Mouse (Mus musculus): ENCODE results near the gene Ccdc18. TPM values are rescaled to one million over a fixed set of nuclear protein-coding genes. Genes with fewer than 3 reads are reported as not detected.
A peak's percentile ranks its signal among the peaks of the same experiment; 100 is the strongest.
"Not testable (repeated sequence)": the region's sequence is repeated elsewhere in the genome, so short reads cannot be mapped to it uniquely, and the experiment has no call there.

Ccdc18 gene
- total and polyA plus RNA-seq, 3 experiments = 0.62 to 1.5 TPM; not detected in 1

GRCm38 (mm10) chr5:108262722-108263121 is 130.0 kb downstream of the Ccdc18 start:
- no peak for DNase-seq

- DNase-seq = not testable (repeated sequence)
These were observed 131.1 kb downstream of the Ccdc18 start for GRCm38 (mm10) chr5:108263785-108264184.

- DNase-seq = no peak
These were observed 134.3 kb downstream of the Ccdc18 start for GRCm38 (mm10) chr5:108266990-108267389.

DNA sequence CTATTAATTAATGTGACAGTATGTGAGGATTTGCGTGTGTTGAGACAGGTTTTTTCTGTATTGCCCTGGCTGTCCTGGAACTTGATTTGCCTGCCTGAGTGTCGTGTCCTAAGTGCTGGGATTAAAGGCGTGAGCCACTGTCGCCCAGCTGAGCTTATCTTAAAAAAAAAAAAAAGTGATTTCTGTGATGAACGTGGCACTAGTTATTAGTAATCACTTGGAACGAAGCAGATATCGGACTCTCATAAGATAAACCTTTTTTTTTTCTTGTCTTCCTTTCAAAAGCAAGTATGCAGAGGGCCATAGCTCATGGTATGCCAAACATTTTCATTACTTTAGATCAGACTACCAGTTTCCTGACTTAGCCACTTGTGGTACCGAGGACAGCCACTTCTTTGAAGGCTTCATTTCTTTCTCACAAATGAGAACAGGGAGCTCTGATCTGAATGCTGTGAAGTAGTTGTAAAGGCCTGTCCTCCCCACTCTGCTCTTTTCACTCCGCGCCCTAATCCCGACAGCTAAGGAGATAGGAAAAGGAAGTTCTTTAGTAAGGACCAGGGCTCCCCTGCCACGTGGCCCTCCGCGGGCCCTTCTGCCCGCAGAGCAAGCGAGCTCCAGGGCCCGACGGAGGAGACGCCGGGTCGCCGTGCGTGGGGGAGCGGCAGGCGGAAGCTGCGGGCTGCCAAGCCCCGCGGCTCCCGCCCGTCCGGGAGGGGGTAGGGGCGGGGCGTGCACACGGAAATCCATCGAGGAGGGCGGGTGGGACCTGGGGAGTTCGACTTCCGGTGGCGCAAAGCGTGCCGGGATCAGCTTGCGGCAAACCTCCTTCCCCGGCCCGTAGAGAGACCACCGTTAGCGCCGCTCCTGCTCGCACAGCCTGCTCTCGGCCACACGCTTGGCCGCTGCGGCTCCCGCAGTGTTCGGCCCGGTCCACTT is 135.7 kb downstream of the Ccdc18 start, which contains the start of gene Dr1:
TSS of gene Dr1 (plus strand) at position 771 of the 936 bp plus-strand sequence.
- DNase-seq = peak; percentile 95

DNA sequence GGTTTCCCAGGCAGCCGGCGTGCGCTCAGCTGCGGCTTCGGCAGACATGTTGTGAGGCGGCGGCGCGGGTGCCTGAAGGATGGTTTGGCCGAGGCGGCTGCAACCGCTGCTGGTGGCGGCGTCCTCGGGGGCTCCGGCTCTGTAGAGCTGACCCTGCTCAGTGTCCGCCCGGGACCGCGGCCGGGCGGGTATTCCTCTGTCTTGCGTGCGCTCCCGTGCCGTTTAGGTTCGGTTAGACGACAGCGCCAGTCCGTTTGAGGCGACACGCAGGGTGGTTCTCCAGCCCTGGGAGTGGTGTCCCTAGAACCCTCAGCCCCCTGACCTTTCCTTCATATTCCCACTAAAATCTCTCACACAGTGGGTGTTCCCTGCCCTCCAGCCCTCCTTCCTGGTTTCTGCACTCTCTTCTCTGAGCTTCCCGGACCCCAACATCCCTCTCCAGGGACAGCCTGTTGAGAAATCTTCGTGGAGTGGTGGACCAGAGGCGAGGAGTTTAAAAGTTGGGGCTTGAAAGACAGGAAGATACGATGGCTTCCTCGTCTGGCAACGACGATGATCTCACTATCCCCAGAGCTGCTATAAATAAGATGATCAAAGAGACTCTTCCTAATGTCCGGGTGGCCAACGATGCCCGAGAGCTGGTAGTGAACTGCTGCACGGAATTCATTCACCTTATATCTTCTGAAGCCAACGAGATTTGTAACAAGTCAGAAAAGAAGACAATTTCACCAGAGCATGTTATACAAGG is 136.6 kb downstream of the Ccdc18 start:
- no peak for DNase-seq

DNA sequence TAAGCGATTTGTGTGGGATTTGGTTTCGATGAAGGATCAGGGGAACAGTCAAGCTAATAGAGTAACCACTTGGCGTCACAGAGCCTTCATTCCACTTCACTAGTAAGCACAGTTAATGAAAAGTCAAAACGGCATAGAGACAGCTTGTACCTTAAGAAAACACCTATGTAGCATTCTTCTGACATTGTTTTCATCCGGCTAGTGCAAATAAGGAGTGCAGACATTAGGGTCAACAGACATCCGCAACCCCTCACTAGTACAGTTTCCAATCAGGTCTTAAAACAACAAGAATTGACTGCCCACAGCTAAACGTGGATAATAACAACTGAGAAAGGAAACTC is 137.1 kb downstream of the Ccdc18 start:
- no peak for DNase-seq

GRCm38 (mm10) chr5:108270415-108270814 is 137.7 kb downstream of the Ccdc18 start:
- no peak for DNase-seq

DNA sequence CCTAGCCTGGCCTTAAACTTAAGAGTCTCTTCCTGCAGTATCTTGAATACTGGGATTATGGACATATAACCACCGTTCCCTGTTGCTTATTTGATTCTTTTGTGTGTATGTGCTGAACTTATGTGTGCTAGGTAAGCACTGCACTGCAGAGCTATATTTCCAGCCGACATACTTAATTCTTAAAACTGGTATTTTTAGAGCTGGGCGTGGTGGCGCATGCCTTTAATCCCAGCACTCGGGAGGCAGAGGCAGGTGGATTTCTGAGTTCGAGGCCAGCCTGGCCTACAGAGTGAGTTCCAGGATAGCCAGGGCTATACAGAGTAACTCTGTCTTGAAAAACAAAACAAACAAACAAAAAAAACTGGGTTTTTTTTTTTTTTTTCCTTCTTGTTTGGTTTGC is 138.7 kb downstream of the Ccdc18 start:
- DNase-seq = not testable (repeated sequence)

Other genes starting within 250 kb of the Ccdc18 start
- 10 to 100 TPM; 45.6 to 62.3 TPM for gene Rpl5, start 232.4 kb upstream of the Ccdc18 start, total RNA-seq (2021)
- 9.9 and 18.3 TPM in 2 replicates for gene Rpl5, start 232.4 kb upstream of the Ccdc18 start, polyA plus RNA-seq (2012; rRNA removed)
- 1 to 10 TPM; 2.7 to 9.1 TPM for gene Fam69a, start 145.8 kb upstream of the Ccdc18 start, total RNA-seq (2021)
- gene Fam69a, start 145.8 kb upstream of the Ccdc18 start, polyA plus RNA-seq (2012; rRNA removed) = 0.17 and 0.22 TPM in 2 replicates
- gene Mtf2, start 67.2 kb upstream of the Ccdc18 start, total RNA-seq (2021) = 10 to 100 TPM; 18.4 to 26.6 TPM
- 4.0 and 5.3 TPM in 2 replicates for gene Mtf2, start 67.2 kb upstream of the Ccdc18 start, polyA plus RNA-seq (2012; rRNA removed)
- gene Tmed5, start 255 bp upstream of the Ccdc18 start, total RNA-seq (2021) = 10 to 100 TPM; 61.8 to 92.0 TPM
- 214 and 243 TPM in 2 replicates for gene Tmed5, start 255 bp upstream of the Ccdc18 start, polyA plus RNA-seq (2012; rRNA removed)
- 10 to 100 TPM; 30.4 to 32.7 TPM for gene Dr1, start 136.0 kb downstream of the Ccdc18 start, total RNA-seq (2021)
- 27.9 and 33.4 TPM in 2 replicates for gene Dr1, start 136.0 kb downstream of the Ccdc18 start, polyA plus RNA-seq (2012; rRNA removed)
- gene Pigg, start 179.7 kb downstream of the Ccdc18 start, total RNA-seq (2021) = 10 to 100 TPM; 11.6 to 13.0 TPM
- gene Pigg, start 179.7 kb downstream of the Ccdc18 start, polyA plus RNA-seq (2012; rRNA removed) = 5.7 and 7.6 TPM in 2 replicates
- gene Gm42517, start 235.0 kb downstream of the Ccdc18 start, total RNA-seq (2021) = 1 to 10 TPM; 1.6 to 3.3 TPM
- gene Gm42517, start 235.0 kb downstream of the Ccdc18 start, polyA plus RNA-seq (2012; rRNA removed) = 13.9 and 14.2 TPM in 2 replicates